Mouse (Mus musculus): ENCODE measurements at regions not wholly inside any gene's neighbourhood (a gene's known extent, or its start where the extent isn't known, plus 50 kb on each side); places are given as distances from the start of the nearest gene placed in this dataset.

DNA sequence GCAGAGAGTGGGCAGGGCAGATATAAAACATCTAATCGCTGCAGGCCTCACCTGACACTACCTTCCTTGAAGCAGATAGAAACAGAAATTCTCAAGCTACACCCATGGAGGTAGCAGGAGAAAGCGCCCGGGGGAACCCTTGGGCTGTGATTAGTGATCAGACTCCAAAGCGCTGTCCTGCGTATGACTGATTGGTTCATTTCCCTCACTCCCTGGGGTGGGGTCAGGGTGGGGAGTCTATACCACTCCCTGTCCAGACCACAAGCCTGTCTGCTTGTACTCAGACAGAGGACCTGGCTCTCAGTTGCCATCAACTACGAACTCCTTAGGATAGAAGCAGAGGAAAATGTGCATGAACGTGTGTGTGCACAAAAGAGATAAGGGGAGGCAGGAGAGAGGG lies 77.7 kb downstream of the Gm826 start:
- DNase-seq: no peak

DNA sequence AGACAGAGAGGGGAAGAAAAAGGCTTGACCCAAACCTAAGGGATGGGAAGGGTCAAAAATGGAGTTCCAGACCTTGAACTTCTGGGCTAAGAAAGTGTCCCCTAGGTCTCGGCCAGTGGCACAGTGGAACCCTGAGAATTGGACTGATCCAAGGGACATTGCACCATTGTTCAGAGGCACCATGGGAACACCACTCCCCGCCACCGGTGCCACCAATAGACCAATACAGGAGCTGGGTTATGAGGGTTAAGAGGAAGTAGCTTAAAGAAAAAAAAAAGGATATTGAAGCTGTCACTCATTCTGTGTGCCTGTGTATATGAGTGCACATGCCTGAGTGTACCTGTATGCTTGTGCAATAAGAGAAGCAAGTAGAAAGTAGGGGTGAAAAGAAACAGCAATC lies 83.7 kb downstream of the Gm826 start:
- DNase-seq: no peak

DNA sequence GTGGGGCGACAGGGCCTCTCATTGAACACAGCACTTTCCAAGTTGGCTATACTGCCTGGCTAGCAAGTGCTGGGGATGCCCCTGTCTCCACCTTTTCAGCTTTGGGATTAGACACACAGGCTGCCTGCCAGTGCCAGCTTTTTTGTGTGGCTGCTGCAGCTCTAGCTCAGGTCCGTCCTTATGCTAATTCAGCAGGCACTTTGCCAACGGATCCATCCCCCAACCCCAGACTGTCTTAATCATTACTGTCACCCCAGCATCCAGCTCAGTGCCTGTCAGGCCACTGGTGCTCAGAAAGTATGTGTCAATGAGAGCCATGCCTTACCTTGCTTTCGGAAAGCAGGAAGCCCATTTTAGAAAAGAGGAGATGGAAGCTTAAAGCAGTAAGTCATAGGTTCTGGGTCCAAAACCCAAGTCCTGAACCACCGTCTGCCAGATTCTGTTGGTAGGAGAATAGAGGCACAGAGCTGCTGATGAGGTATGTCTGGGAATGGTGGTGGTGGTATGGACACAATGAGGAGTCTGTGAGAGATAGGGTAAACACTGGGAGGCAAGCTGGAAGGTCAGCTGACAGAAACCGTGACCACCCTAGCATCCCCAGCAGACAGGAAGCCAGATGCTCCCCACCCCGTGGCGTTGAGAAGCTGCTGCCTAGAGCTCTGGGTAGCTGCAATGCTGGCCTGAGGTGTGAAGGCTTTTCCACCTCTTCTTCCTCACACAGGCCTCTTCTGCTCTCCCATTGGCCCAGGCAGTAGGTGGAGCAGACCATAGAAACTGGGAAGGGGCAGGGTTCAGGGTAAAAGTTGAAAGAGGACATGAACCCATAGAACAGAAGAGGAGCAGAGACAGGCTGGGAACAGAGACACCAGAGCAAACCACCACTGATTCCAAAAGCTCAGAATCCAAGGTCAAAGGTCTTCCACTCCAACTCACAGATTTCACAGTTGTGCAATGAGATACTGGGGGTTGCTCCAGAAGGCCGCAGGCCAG lies 84.6 kb downstream of the Gm826 start:
- peak in 1 of 2 experiments; percentile 17 for DNase-seq

DNA sequence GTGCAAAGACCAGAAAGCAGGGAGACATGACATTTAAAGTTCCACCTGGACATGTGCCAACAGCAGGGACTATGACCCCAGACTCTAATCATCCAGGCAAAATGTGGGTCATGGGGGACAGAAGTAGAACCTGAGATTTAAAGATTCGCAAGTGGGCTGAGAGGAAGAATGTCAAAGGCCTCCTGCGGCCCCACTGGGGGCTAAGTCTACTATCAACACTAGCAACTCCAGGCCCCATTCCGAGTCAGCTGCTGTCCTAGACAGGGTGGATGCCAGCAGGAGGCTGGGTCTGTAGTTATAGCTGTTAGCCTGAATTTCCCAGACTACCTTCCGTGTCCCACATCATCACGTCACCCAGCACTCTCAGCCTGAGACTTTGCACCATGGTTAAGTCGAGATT lies 86.7 kb downstream of the Gm826 start:
- DNase-seq: no peak

DNA sequence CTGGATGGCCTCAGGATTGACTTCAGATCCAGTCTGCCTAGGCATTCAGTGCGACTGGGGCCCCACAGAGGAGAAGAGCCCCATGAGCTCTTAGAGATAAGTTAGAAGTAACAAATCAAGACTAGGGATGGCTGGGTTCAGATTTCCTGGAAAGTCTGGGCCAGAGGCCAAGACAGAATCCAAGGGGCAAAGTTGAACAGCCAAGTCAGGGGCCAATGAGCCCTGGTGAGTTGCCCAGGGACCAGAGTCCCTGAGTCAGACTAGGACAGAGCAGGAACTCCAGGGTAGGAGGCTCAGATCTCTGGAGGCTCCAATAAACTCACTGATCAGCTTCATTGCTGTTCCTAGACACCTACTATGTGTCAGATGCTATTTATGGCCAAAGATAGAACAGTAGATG lies 87.6 kb downstream of the Gm826 start:
- peak; percentile 19 to 52 for DNase-seq

DNA sequence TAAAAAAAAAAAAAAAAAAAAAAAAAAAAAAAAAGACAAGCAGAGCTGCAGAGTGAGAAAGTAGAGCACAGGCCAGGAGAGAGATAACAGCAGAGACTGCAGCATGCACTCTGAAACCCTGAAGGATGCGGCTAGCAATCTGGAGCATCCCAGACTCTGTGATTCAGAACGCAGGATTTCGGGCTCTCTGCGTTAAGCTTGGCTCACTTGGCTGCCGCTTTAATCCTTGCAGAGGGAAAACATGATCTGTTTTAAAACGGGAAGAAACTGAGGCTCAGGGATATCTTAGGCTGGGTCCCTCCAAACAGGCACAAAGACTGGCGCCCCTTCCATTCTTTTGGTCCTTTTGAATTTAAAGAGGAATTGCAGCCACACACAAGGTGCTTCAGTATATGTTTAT lies 89.1 kb downstream of the Gm826 start:
- no peak for DNase-seq

DNA sequence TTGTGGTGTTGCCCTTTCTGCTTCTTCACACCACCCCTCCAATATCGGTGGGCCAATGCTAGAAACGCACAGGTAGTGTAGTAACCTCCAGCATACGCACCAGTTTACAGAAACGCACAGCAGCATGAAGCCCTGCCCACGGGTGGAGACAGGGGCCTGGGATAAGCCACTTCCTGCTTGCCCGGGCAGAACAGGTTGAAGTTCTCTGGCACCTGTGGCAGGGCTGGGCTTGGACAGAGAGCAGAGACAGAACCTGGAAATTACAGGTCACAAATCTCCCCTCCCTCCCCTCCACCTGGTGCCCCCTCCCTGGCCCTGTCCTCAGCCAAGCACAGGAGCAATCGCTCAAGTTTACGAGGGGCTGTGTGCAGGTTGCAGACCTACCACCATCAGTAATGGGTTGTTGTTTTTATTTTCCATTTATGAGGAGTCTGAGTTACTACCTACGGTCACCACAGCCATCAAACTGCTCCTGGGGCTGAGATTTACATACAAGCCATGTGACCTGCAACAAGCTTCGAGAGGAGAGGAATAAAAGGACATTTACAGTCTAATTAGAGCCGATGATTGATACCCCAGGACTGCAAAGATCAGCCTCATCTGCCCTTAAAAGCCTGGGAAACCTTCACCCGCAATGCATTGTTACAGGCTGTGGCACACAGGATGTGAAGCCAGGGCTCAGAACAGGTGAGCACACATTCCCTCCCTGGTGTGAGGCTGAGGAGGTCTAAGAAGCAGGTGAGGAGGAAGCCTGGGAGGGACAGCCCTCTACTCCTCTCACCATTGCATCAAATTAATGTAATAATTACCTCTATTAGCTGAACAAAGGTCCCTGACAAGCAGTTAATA lies 93.2 kb downstream of the Gm826 start:
- no peak for DNase-seq

DNA sequence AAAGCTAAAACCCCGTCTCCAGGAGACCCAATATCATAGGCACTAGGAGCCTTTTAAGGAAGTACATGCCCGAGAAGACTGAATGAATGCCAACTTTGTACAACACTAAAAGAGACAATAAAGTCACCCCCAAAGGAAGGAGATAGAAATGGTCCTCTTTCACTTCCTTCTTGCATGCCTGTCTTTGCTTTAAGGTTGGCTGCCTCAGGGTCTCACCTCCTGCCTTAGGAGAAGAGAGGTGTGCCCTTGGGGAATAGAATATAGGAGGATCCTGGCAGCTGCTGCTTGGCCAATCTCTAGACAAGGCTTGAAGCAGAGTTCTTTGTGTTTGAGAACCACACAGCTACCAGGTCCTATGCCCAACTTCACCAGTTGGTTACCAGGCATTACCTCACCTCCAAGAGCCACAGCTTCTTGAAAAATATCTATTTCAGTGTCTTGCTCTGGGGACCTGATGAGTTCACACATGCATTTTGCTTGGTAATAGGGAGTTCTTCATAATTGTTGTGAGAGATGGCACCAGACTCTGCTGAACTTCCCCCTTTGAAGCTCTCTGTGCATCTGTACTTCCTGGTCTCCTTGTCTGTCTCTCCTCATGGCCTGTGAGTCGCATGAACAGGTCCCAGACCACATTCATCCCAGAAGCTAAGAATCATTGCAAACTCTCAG lies 96.4 kb downstream of the Gm826 start:
- no peak for DNase-seq

DNA sequence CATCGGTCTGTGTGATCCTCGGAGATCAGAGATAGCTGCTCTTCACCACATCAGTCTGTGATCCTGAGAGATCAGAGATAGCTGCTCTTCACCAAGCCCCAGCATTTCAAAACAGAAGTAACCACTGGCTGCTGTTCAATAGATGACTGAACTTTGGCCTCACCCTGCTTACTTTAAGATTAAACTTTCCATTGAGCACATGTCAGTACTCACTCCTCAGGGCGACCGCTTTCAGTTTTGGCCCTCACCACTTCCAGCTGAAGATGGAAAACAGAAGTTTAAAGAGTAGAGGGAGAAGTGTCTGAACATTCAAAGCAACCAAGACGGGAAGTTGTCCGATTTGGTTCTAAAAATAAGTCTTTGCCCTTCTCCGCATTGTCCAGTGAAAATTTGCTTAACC lies 97.2 kb downstream of the Gm826 start:
- no peak for DNase-seq

DNA sequence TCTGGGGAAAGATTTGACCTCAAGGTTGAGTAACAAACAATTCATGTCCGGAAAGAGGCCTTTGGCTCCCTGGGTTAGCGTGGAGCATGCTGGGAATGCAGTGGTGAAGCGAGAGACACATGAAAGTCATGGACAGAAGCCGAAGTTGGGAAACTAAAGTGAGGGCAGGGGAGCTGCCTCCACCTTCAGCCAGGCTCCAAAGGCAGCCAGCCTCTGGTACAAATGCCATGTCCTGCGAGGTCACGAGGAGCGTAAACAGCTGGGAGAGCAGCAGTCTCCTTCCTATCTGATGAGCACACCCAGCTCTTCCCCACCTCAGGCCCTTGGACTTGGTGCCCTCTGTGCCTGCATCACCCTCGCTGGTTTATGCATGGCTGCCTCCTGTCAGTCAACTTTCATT lies 103.2 kb downstream of the Gm826 start:
- peak; percentile 5 to 31 for DNase-seq

DNA sequence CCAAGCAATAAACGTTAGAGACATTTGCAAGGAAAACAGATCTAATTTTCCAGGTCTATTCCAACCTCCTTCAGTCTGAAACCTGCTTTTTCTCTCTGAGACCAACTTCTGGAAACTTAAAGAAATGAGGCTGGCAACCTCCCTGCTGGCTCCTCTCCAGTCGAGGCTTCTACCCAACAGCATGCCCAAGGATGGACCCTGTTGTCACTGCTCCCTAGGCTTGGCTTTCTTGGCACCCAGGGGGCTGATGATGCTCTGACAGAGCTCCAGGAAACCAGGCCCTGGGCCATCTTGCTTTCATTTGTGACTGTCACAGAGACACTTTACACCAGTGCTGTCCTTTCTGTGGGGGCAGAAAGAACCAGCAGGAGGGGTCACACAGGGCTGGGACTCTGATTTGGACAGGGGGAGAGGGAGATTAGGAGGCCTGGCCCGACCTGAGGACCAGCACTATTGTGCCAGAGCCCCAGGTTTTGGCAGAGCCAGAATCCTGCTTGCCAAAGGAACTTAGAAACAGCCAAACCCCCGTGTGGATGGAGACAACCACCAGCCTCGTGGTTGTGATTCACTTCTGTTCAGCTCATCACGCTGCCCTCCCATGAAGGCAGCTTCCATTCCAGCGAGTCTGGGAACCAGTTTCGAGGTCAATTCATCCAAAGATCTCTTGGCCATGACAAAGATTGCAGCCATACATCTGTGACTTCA lies 105.5 kb downstream of the Gm826 start:
- no peak for DNase-seq

DNA sequence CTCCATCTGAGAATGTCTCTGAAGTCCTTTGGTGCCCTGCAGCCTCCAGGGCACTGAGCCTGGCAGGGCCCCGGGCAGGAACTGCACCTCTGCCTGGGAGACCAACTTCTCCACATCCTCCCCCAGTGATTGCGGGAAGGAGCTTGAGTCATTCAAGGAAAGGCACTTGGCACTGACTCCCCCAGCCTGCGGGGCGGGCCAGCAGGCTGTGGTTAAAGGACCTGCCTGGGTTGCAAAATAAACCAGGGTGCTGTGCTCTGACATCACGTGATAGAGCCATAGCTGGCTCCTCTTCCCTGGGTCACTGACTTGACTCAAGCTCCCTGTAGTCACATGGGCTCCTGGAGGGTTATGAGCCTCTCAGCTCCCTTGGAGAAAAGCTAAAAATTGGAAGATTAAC lies 108.5 kb downstream of the Gm826 start:
- DNase-seq: peak; percentile 65 to 68

DNA sequence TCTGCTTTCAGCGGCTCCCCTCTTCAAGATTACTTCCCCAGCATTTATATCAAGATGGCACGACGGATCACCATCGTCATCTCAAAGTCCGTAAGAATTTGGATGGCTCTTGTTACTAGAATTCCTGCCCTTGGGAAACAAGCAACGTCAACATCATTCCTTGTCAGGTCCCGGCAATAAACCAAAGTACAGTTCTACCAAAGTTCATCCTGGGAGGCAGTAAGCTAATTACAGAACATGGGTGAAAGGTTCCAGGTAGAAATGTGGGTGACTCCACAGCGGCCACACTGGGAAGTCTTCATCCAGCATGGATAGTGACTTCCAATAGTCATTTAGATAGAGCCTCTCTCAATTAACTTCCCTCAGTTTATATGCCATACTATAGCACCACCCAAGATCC lies 110.6 kb downstream of the Gm826 start:
- no peak for DNase-seq

DNA sequence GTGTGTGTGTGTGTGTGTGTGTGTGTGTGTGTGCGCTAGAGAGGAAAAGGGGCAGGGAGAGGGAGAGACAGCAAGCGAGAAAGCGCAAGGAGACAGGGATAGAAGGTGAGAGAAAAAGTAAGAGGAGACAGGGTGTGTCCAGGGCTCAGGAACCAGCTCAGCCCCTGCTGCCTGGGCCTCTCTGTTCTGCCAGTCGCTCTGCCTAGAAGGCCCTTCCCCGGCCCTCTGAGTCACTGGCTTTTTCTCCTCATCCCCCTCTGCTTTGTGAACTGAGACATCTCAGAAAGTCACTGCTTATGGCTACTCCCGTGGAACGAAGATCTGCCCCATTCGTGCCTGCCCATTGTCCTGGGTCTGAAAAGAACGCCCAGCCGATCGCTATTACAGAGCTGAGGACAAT lies 112.2 kb downstream of the Gm826 start:
- DNase-seq: no peak

DNA sequence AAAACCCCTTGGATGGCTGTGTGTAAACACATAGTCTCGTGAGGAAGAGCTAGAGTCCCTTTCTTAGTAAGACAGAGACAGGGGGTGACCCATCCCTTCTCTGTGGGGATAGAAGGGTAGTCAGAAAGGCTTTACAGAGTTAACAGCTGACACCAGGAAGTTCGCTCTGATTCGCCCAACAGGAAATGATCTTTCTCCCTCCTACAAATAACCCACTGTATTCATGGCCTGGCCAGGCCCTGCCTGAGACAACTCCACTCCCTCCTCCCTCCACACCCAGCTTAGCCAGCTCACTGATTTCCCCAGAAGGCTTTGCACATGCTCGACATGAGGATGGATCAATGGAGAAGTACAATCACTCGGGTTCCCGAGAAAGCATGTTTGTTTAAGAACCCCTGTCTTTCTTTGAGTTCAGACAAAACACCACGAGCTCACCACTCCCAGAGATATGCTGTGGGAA lies 113.4 kb downstream of the Gm826 start:
- no peak for DNase-seq

DNA sequence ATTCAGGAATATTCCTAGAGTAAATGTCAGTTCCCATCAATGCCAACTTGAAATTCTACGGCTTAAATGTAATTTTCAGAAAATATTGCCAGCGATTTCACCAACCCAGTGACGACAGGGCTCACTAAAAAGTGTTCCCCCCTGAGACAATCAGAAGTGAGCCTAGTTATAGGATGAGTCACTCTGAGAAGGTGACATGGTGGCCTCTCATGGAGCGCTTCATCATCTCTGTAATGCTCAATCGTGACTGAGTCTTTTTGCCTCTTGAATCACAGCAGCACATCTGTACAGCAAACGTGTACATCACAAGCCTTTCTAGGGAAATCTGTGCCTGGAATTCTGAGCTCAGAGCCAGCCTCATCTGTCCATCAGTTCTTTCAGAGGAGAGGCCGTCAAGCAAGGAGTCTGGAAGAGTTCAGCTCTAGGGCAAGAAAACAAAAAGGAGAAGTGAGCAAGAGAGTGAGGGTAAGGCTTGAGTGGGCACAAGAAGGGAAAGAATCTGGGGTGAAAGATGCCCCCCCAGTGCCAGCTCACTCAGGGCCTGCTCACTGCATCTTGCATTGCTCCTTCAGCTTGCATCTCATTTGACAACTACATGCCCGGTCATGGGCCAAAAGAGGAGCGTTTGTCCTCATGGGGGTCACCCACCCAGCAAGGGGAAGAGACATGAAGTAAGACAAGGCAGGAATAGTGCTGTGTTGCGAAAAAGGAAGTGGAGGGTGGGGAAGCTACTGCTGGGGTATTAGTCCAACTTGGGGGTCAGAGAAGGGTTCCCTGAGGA lies 119.7 kb downstream of the Gm826 start:
- DNase-seq: no peak

DNA sequence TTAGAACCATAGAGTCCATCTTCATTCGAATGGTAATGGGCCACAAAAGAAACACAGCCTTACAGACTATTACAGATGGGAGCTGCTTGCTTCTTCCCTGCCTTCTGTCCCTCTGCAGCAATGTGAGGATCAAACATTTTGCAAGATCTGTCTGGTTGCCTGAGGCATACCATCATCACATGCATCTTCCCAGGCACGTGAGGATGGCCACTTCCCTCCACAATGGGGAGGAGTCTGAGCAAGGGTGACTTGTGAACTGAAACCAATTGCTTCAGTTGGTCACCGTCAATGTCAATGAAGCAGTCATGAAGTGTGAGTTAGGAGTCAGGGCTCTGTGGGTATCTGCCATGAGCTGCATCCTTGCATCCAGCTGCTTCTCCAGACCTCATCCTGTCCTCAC lies 123.5 kb downstream of the Gm826 start:
- no peak for DNase-seq

DNA sequence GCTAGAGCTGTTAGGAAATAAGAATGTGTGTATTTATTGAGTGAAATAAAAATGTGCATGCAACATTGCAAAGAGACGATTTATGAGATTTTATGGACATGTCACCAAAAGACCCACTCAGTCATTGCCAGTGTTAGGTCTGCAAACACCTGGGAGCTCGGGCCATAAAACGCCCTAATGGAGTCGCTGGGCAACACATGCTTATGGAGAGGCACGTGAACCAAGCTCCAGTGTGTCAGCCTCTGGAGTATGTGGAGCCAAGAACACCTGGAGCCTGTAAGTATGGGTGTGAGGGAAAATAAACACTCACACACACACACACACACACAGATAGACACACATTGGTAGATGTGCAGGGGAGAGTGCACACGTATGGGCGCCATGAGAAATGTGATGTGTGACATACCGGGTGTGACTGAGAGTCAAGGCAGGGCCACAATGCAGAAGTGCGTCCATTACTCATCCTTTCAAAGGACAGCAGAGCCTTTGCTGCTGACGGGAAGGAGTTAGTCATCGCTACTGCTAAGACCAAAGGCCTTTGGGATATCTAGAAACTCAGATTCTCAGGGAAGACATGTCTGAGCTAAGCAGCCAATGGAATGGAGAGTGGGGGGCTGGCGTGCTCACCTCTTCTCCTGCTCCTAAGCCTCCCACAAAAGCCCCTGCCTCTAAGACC lies 124.2 kb downstream of the Gm826 start:
- DNase-seq: no peak

DNA sequence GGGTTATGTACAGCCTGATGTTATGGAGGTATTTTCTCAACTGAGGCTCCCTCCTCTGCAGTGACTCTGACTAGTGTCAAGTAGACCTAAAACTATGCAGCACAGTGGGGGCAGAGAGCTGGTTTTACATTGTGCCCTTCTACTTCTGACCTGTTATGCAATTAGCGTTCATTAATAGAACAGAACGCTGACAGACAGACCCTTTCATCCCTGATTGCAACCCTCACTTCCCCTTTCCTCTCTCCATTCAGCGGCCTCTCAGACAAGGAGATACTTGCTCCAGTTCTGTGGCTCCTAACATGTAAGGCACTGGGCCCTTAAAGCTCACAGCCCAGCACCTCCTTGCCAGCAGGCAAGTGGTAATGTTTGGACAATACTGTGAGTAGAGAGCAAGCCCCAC lies 125.7 kb downstream of the Gm826 start:
- DNase-seq: no peak

DNA sequence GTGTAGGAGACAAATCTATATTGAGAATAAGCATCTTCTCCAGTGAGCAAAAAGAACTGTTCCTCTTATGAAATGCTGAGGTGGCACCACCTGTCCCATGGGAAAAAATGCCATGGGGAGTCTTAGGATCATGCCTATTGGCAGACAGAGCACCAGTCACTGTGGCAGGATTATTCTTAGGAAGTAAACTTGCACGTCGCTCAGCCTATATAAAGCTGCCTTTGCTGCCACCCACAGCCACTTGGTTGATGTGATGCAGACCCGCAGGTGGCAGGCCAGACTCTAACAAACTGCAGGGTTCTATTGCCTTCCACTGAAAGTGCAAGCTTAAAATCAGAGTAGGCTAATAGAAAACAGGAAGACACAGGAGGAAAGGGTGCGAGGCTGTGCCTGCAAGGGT lies 126.7 kb downstream of the Gm826 start:
- no peak for DNase-seq

DNA sequence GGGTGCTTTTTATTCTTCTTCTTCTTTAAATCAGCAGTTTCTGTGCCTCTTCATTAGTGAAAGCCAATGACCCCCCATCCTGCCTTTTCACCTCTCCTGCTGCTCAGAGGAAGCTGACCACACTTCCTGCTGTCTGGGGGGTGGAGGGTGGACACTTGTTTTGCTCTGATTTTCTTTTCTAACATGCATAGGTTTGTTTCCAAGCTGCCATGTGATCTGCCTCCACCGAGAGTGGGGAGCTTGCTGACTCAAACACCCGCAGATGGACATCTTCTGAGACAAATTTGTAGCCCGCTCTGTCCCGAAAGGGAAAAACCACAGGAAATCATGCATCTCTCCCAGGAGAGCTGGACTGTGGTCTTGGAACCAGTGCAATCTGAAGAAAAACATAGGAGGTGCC lies 141.3 kb downstream of the Gm826 start:
- DNase-seq: peak; percentile 6 to 38
